Mouse (Mus musculus): Measurements from ENCODE around the gene Pard3.

Pard3 gene

GRCm38 (mm10) chr8:127136201-127136600 is 72.5 kb downstream of the Pard3 start:
- no peaks in the 10 kb centered on the region for H3K27me3 ChIP-seq (ENCODE audit: insufficient read depth, low read length)
- TF ChIP-seq POU5F1 (IDR thresholded peaks at IDR 0.05; ENCODE audit: borderline replicate concordance, low read length): no peak
- TF ChIP-seq CTCF (conservative IDR thresholded peaks at IDR 0.05; ENCODE audit: low read length): no peak
- TF ChIP-seq NANOG (IDR thresholded peaks at IDR 0.05; ENCODE audit: borderline replicate concordance, low read length): no peak
- peaks cover 38% of the 10 kb centered on the region for H3K4me1 ChIP-seq (replicated peaks; ENCODE audit: low read depth, low read length)
- H3K9me3 ChIP-seq (ENCODE audit: low read length): no peaks in the 10 kb centered on the region
- no peaks in the 10 kb centered on the region for H3K36me3 ChIP-seq (ENCODE audit: insufficient read depth, low read length)
- no peak overlapping the region for H3K4me3 ChIP-seq (replicated peaks; ENCODE audit: low read length)

- TF ChIP-seq POU5F1 (IDR thresholded peaks at IDR 0.05; ENCODE audit: borderline replicate concordance, low read length) (no peak), NANOG (IDR thresholded peaks at IDR 0.05; ENCODE audit: borderline replicate concordance, low read length) (no peak), CTCF (conservative IDR thresholded peaks at IDR 0.05; ENCODE audit: low read length) (no peak)
- peaks cover 32% of the 10 kb centered on the region for H3K4me1 ChIP-seq (replicated peaks; ENCODE audit: low read depth, low read length)
- no peaks in the 10 kb centered on the region for H3K9me3 ChIP-seq (ENCODE audit: low read length)
- H3K27me3 ChIP-seq (ENCODE audit: insufficient read depth, low read length): no peaks in the 10 kb centered on the region
- H3K4me3 ChIP-seq (replicated peaks; ENCODE audit: low read length): no peak overlapping the region
- no peaks in the 10 kb centered on the region for H3K36me3 ChIP-seq (ENCODE audit: insufficient read depth, low read length)
These were observed 73.1 kb downstream of the Pard3 start for GRCm38 (mm10) chr8:127136781-127137180.

GRCm38 (mm10) chr8:127139154-127139553 is 75.5 kb downstream of the Pard3 start:
- H3K4me3 ChIP-seq (replicated peaks; ENCODE audit: low read length): no peak overlapping the region
- TF ChIP-seq NANOG (IDR thresholded peaks at IDR 0.05; ENCODE audit: borderline replicate concordance, low read length) (no peak), CTCF (conservative IDR thresholded peaks at IDR 0.05; ENCODE audit: low read length) (peak; percentile 68)
- no peaks in the 10 kb centered on the region for H3K27me3 ChIP-seq (ENCODE audit: insufficient read depth, low read length)
- no peaks in the 10 kb centered on the region for H3K9me3 ChIP-seq (ENCODE audit: low read length)
- H3K4me1 ChIP-seq (replicated peaks; ENCODE audit: low read depth, low read length): peaks cover 28% of the 10 kb centered on the region
- no peaks in the 10 kb centered on the region for H3K36me3 ChIP-seq (ENCODE audit: insufficient read depth, low read length)

- Histone ChIP-seq H3K4me3 (replicated peaks; ENCODE audit: low read length) (no peak overlapping the region), H3K27me3 (ENCODE audit: insufficient read depth, low read length) (no peaks in the 10 kb centered on the region), H3K9me3 (ENCODE audit: low read length) (no peaks in the 10 kb centered on the region), H3K4me1 (replicated peaks; ENCODE audit: low read depth, low read length) (peaks cover 30% of the 10 kb centered on the region), H3K36me3 (ENCODE audit: insufficient read depth, low read length) (no peaks in the 10 kb centered on the region)
- TF ChIP-seq POU5F1 (IDR thresholded peaks at IDR 0.05; ENCODE audit: borderline replicate concordance, low read length) (no peak), NANOG (IDR thresholded peaks at IDR 0.05; ENCODE audit: borderline replicate concordance, low read length) (no peak), CTCF (conservative IDR thresholded peaks at IDR 0.05; ENCODE audit: low read length) (no peak)
These were observed 77.3 kb downstream of the Pard3 start for GRCm38 (mm10) chr8:127140945-127141344.

- H3K4me3 ChIP-seq (replicated peaks; ENCODE audit: low read length): no peak overlapping the region
- TF ChIP-seq NANOG (IDR thresholded peaks at IDR 0.05; ENCODE audit: borderline replicate concordance, low read length): no peak
- no peak for TF ChIP-seq POU5F1 (IDR thresholded peaks at IDR 0.05; ENCODE audit: borderline replicate concordance, low read length)
- TF ChIP-seq CTCF (conservative IDR thresholded peaks at IDR 0.05; ENCODE audit: low read length): no peak
- no peaks in the 10 kb centered on the region for H3K27me3 ChIP-seq (ENCODE audit: insufficient read depth, low read length)
- no peaks in the 10 kb centered on the region for H3K36me3 ChIP-seq (ENCODE audit: insufficient read depth, low read length)
- no peaks in the 10 kb centered on the region for H3K9me3 ChIP-seq (ENCODE audit: low read length)
- peaks cover 15% of the 10 kb centered on the region for H3K4me1 ChIP-seq (replicated peaks; ENCODE audit: low read depth, low read length)
These were observed 79.9 kb downstream of the Pard3 start for GRCm38 (mm10) chr8:127143641-127144040.

GRCm38 (mm10) chr8:127144562-127144961 is 80.9 kb downstream of the Pard3 start:
- TF ChIP-seq CTCF (conservative IDR thresholded peaks at IDR 0.05; ENCODE audit: low read length) (no peak), POU5F1 (IDR thresholded peaks at IDR 0.05; ENCODE audit: borderline replicate concordance, low read length) (no peak), NANOG (IDR thresholded peaks at IDR 0.05; ENCODE audit: borderline replicate concordance, low read length) (no peak)
- peaks cover 12% of the 10 kb centered on the region; the same call in 1 of the 2 replicates for H3K4me1 ChIP-seq (replicated peaks; ENCODE audit: low read depth, low read length)
- H3K4me3 ChIP-seq (replicated peaks; ENCODE audit: low read length): no peak overlapping the region
- H3K9me3 ChIP-seq (ENCODE audit: low read length): no peaks in the 10 kb centered on the region
- H3K27me3 ChIP-seq (ENCODE audit: insufficient read depth, low read length): no peaks in the 10 kb centered on the region
- H3K36me3 ChIP-seq (ENCODE audit: insufficient read depth, low read length): no peaks in the 10 kb centered on the region

- Histone ChIP-seq H3K36me3 (ENCODE audit: insufficient read depth, low read length) (no peaks in the 10 kb centered on the region), H3K4me3 (replicated peaks; ENCODE audit: low read length) (no peak overlapping the region), H3K4me1 (replicated peaks; ENCODE audit: low read depth, low read length) (peaks cover 12% of the 10 kb centered on the region; the same call in 1 of the 2 replicates), H3K9me3 (ENCODE audit: low read length) (no peaks in the 10 kb centered on the region), H3K27me3 (ENCODE audit: insufficient read depth, low read length) (no peaks in the 10 kb centered on the region)
- TF ChIP-seq CTCF (conservative IDR thresholded peaks at IDR 0.05; ENCODE audit: low read length): no peak
- TF ChIP-seq NANOG (IDR thresholded peaks at IDR 0.05; ENCODE audit: borderline replicate concordance, low read length): no peak
- TF ChIP-seq POU5F1 (IDR thresholded peaks at IDR 0.05; ENCODE audit: borderline replicate concordance, low read length): no peak
These were observed 81.4 kb downstream of the Pard3 start for GRCm38 (mm10) chr8:127145135-127145534.

GRCm38 (mm10) chr8:127146055-127146454 is 82.4 kb downstream of the Pard3 start:
- Histone ChIP-seq H3K27me3 (ENCODE audit: insufficient read depth, low read length) (no peaks in the 10 kb centered on the region), H3K4me3 (replicated peaks; ENCODE audit: low read length) (no peak overlapping the region), H3K9me3 (ENCODE audit: low read length) (no peaks in the 10 kb centered on the region), H3K36me3 (ENCODE audit: insufficient read depth, low read length) (no peaks in the 10 kb centered on the region), H3K4me1 (replicated peaks; ENCODE audit: low read depth, low read length) (peaks cover 12% of the 10 kb centered on the region; the same call in 1 of the 2 replicates)
- TF ChIP-seq CTCF (conservative IDR thresholded peaks at IDR 0.05; ENCODE audit: low read length) (no peak), NANOG (IDR thresholded peaks at IDR 0.05; ENCODE audit: borderline replicate concordance, low read length) (no peak), POU5F1 (IDR thresholded peaks at IDR 0.05; ENCODE audit: borderline replicate concordance, low read length) (no peak)

GRCm38 (mm10) chr8:127148821-127149220 is 85.1 kb downstream of the Pard3 start:
- Histone ChIP-seq H3K4me3 (replicated peaks; ENCODE audit: low read length) (no peak overlapping the region), H3K4me1 (replicated peaks; ENCODE audit: low read depth, low read length) (peaks cover 19% of the 10 kb centered on the region; the same call in 1 of the 2 replicates), H3K27me3 (ENCODE audit: insufficient read depth, low read length) (no peaks in the 10 kb centered on the region), H3K9me3 (ENCODE audit: low read length) (no peaks in the 10 kb centered on the region), H3K36me3 (ENCODE audit: insufficient read depth, low read length) (no peaks in the 10 kb centered on the region)
- TF ChIP-seq POU5F1 (IDR thresholded peaks at IDR 0.05; ENCODE audit: borderline replicate concordance, low read length) (no peak), NANOG (IDR thresholded peaks at IDR 0.05; ENCODE audit: borderline replicate concordance, low read length) (no peak), CTCF (conservative IDR thresholded peaks at IDR 0.05; ENCODE audit: low read length) (no peak)

Measured in E14TG2a.4 (cell line).